Mouse (Mus musculus): ENCODE measurements at regions not wholly inside any gene's neighbourhood (a gene's known extent, or its start where the extent isn't known, plus 50 kb on each side); places are given as distances from the start of the nearest gene placed in this dataset.

- TF ChIP-seq CTCF (IDR thresholded peaks at IDR 0.05; ENCODE audit: extremely low read depth, insufficient read depth, low read length) (no peak), POLR2A (IDR thresholded peaks at IDR 0.05; ENCODE audit: extremely low read depth, insufficient read depth, low read length) (no peak)
Measured at GRCm38 (mm10) chr5:64595751-64596344, 207.3 kb upstream of the Klf3 start.
